14 mouse cellular contexts compared by ENCODE assay signal in the genomic region with DNA sequence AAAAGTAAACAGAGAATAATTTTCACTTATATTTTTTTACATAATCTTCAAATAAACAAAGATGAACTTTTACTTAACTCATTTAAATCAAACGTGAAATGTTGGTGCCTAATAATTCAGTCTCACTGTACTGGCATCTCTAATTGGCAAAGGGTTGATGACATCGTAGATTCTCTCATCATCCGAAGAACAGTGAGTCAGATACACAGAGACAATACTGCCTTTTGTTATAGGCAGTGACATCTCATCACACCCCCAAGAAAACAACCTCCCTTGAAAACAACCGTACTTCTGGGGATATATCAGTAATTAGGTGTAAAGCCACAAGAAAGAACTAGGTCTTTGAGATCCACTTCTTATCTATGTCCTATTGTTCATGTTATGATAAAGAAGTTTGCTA.
"Had no signal": no experiment of that assay in that cellular context is flagged by ENCODE, and none has a peak within 500 bp of the region (broad histone marks: within the 10 kb centered on the region; RNA-seq: fewer than 3 reads in every experiment).

No protein-coding gene starts in this region.

- ATAC-seq: liver, postnatal 0 days; lung, postnatal 0 days; midbrain, embryonic 16.5 days had no signal

- DNase-seq: liver, postnatal 0 days; lung, adult 2 months; lung, postnatal 14 days; lung, postnatal 36 days; midbrain, embryonic 14.5 days; right cerebral cortex, adult 18-20 months; right cerebral cortex, postnatal 25 days; right cerebral cortex, postnatal 4 days; spleen, adult 18-20 months; thymus, adult 18-20 months; thymus, postnatal 14 days; thymus, postnatal 36 days had no signal
